Mouse (Mus musculus) hindbrain, embryonic 10.5 days (tissue): ENCODE measurements at regions not wholly inside any gene's neighbourhood (a gene's known extent, or its start where the extent isn't known, plus 50 kb on each side); places are given as distances from the start of the nearest gene placed in this dataset.

ENCODE experiments used
- DNase-seq: peaks from one replicate; pipeline ENCODE4 v3.0.0-alpha.2; 2017; ENCODE audit warnings: low spot score
- H3K27ac ChIP-seq: fragments of 300-500 bp; sonication (generic); 2 replicates; pipeline ENCODE4 v1.5.1; 2016; ENCODE audit warnings: mild to moderate bottlenecking, moderate library complexity
- H3K27me3 ChIP-seq: fragments of 300-500 bp; sonication (generic); 2 replicates; pipeline ENCODE4 v1.6.1; 2016; ENCODE audit warnings: mild to moderate bottlenecking; ENCODE audit not compliant: poor library complexity, insufficient read depth, severe bottlenecking
- H3K36me3 ChIP-seq: fragments of 300-500 bp; sonication (generic); 2 replicates; pipeline ENCODE4 v1.6.1; 2016; ENCODE audit warnings: mild to moderate bottlenecking, moderate library complexity
- H3K4me1 ChIP-seq: fragments of 300-500 bp; sonication (generic); replicated peaks from 2 replicates; pipeline ENCODE4 v1.6.1; 2016; ENCODE audit warnings: mild to moderate bottlenecking
- H3K4me3 ChIP-seq: fragments of 300-500 bp; sonication (generic); 2 replicates; pipeline ENCODE4 v1.5.1; 2016; ENCODE audit warnings: mild to moderate bottlenecking, moderate library complexity
- H3K9me3 ChIP-seq: fragments of 300-500 bp; sonication (generic); 2 replicates; pipeline ENCODE4 v1.6.1; 2016; ENCODE audit warnings: mild to moderate bottlenecking, moderate library complexity
- WGBS: fragments of 180-500 bp; shearing (Covaris S2); methylation state at CpG from one replicate; pipeline ENCODE4 v1.1.7; 2016; 5-methylcytosine and 5-hydroxymethylcytosine counted together

DNA sequence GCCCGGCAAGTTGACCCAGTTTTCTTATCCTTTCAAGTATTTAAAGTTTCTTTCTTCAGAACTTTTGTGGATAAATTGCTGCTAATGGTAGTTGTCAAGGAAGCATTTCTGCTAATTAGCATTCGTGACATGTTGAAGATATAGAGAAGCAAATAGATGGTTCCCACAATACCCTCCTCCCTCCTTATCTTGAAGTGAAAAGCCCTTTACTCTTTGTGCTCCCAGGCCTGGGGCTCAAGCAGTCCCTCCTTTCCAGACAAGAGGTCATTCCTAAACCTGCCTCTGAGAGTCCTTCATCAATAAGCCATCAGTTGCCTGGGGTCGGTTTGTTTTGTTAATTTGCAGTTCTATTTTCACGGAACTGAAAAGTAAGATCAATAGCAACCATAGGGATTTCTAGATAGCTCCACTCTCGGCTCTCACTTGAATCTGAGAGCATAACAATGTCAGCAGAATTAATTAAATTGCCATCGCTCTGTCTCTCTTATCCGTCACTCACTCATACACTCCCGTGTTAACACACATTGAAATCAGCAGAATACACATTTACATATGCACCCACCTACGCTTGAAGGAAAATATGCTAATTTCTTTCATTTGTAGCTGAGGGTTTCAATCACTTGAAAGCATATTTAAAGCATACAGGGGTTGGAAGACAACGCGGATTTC, 2695.8 kb upstream of the 5930422O12Rik start:
- DNase-seq: no peak
- WGBS: 58% methylated on average over 11 of the region's 11 CpGs
- H3K27me3 ChIP-seq: no peaks in the 10 kb centered on the region
- H3K9me3 ChIP-seq: no peaks in the 10 kb centered on the region
- no peaks in the 10 kb centered on the region for H3K36me3 ChIP-seq
- peaks cover 16% of the 10 kb centered on the region; the same call in 1 of the 2 replicates for H3K4me1 ChIP-seq
- H3K27ac ChIP-seq: no peak overlapping the region
- no peak overlapping the region for H3K4me3 ChIP-seq

DNA sequence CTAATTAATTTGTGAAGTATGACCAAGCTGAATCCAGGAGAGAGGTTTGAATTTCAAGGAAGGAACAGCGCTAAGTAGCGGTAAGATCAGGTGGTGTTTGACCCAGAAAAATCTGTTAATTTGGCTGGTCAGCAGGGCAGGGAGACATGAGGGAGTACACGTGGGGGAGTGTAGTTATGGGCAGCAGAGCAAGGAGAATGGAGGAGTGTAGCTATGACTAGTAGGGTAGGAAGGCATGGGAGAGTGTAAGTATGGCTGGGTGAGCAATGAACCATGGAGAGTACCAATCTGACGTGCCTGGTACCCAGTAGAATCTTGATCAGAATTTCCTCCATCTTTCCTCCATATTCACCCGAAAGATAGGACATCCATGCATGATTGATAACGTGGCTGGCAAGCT, 2695.1 kb upstream of the 5930422O12Rik start:
- no peak for DNase-seq
- 84% methylated on average over 6 of the region's 6 CpGs for WGBS

DNA sequence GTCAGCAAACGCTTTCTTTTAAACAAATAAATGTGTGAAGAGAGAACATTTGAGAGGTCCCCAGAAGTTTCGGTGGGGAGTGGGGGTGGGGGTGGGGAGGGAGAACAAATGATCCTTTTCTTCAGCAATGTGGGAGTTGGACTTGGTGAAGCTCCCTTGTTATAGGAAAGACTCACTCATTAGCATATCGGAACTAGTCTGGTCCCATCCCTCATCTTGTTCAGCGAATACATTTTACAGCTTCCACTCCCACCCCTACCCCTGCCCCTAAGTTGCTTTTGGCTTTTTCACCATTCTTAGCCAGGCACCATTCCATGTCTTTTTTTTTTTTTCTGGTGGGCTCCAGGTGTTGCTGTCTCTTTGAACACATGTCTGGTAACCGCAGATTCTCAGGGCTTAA, 2693.2 kb upstream of the 5930422O12Rik start:
- no peak overlapping the region for H3K4me3 ChIP-seq
- DNase-seq: no peak
- no peaks in the 10 kb centered on the region for H3K27me3 ChIP-seq
- H3K4me1 ChIP-seq: peaks cover 16% of the 10 kb centered on the region; the same call in 1 of the 2 replicates
- H3K36me3 ChIP-seq: no peaks in the 10 kb centered on the region
- H3K27ac ChIP-seq: no peak overlapping the region
- whole genome bisulfite sequencing: 62% methylated on average over 5 of the region's 5 CpGs
- no peaks in the 10 kb centered on the region for H3K9me3 ChIP-seq

More for the DNA sequence above, 2695.1 kb upstream of the 5930422O12Rik start:
- H3K27me3 ChIP-seq: no peaks in the 10 kb centered on the region
- no peak overlapping the region for H3K4me3 ChIP-seq
- H3K9me3 ChIP-seq: no peaks in the 10 kb centered on the region
- no peak overlapping the region for H3K27ac ChIP-seq
- no peaks in the 10 kb centered on the region for H3K36me3 ChIP-seq
- peaks cover 16% of the 10 kb centered on the region; the same call in 1 of the 2 replicates for H3K4me1 ChIP-seq

DNA sequence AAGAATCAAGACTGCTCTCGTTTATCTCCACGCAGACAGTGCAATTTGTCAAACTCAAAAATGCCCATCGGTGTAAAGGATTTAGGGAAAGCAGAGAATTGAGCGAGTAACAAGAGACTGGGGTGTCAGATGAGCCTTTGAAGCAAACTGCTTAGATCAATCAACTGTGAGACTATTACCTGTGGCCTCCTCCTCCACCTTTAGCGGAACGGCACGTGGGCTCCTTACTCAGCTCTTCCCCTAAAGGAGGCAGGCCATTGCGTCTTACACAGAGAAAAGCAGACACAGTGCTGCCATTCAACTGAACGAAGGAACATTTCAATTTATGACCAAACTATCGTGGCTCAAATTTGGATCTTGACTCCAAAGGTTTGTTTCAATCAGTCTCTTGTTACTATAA, 2692.8 kb upstream of the 5930422O12Rik start:
- Histone ChIP-seq H3K27ac (no peak overlapping the region), H3K4me3 (no peak overlapping the region), H3K36me3 (no peaks in the 10 kb centered on the region), H3K27me3 (no peaks in the 10 kb centered on the region), H3K4me1 (peaks cover 16% of the 10 kb centered on the region; the same call in 1 of the 2 replicates), H3K9me3 (no peaks in the 10 kb centered on the region)
- WGBS: 84% methylated on average over 10 of the region's 10 CpGs
- no peak for DNase-seq

DNA sequence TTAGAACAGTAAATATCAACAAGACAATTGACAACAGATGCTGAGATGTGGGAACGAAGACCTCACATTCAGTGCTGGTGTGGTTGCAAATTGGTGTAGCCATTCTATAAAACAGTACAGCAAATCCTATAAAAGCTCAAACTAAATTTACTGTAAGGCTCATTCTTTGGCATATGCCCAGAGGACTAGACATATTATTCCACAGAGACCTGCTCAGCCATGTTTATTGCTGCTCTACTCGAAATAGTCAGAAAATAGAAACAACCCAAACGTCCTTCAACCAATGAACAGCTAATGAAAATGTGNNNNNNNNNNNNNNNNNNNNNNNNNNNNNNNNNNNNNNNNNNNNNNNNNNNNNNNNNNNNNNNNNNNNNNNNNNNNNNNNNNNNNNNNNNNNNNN, 2681.6 kb upstream of the 5930422O12Rik start:
- Histone ChIP-seq H3K4me1 (no peaks in the 10 kb centered on the region), H3K36me3 (no peaks in the 10 kb centered on the region), H3K4me3 (no peak overlapping the region), H3K27me3 (no peaks in the 10 kb centered on the region), H3K27ac (no peak overlapping the region), H3K9me3 (no peaks in the 10 kb centered on the region)
- no peak for DNase-seq
- 87% methylated on average over 3 of the region's 3 CpGs for WGBS
